Mouse (Mus musculus): ENCODE data around the gene Atg4c. TPM values are rescaled to one million over a fixed set of nuclear protein-coding genes. Genes with fewer than 3 reads are reported as not detected.

Atg4c gene
- polyA plus RNA-seq, 1 experiment from 2014 or later = 13.5 TPM

Other genes with a start within 250 kb of the Atg4c start
- 1.1 and 4.1 TPM in 2 replicates for gene Angptl3, start 163.0 kb upstream of the Atg4c start, polyA plus RNA-seq (2015; fragmentation: Nextera tagmentation; extraction: Ambion mirVana)
- 44.9 and 49.0 TPM in 2 replicates for gene Dock7, start 73.0 kb upstream of the Atg4c start, polyA plus RNA-seq (2015; fragmentation: Nextera tagmentation; extraction: Ambion mirVana)
- 0.18 and 0.25 TPM in 2 replicates for gene Gm12689, start 102.0 kb downstream of the Atg4c start, polyA plus RNA-seq (2015; fragmentation: Nextera tagmentation; extraction: Ambion mirVana)

Data from lung, embryonic 16.5 days (tissue).